Mouse (Mus musculus) embryonic facial prominence, embryonic 13.5 days (tissue): ENCODE measurements at regions not wholly inside any gene's neighbourhood (a gene's known extent, or its start where the extent isn't known, plus 50 kb on each side); places are given as distances from the start of the nearest gene placed in this dataset.

Experiments used
- ATAC-seq: fragments of 200-750 bp; cut with Nextera tagmentation; 2 replicates; pipeline ENCODE4 v1.8.0; 2017; ENCODE audit warnings: low read depth; ENCODE audit not compliant: insufficient number of reproducible peaks, insufficient read depth, low FRiP score, low TSS enrichment
- H3K27ac ChIP-seq: fragments of 300-500 bp; sonication (generic); 2 replicates; pipeline ENCODE4 v1.5.1; 2015; ENCODE audit warnings: moderate library complexity, mild to moderate bottlenecking, inconsistent platforms
- H3K27me3 ChIP-seq: fragments of 300-500 bp; sonication (generic); 2 replicates; pipeline ENCODE4 v1.6.1; 2015; ENCODE audit warnings: mild to moderate bottlenecking, inconsistent platforms
- H3K36me3 ChIP-seq: fragments of 300-500 bp; sonication (generic); 2 replicates; pipeline ENCODE4 v1.6.1; 2015; ENCODE audit warnings: mild to moderate bottlenecking, inconsistent platforms
- H3K4me1 ChIP-seq: fragments of 300-500 bp; sonication (generic); 2 replicates; pipeline ENCODE4 v1.6.1; 2015; ENCODE audit warnings: inconsistent platforms
- H3K4me2 ChIP-seq: fragments of 300-500 bp; sonication (generic); 2 replicates; pipeline ENCODE4 v1.6.1; 2015; ENCODE audit warnings: moderate library complexity, mild to moderate bottlenecking, inconsistent platforms
- H3K4me3 ChIP-seq: fragments of 300-500 bp; sonication (generic); 2 replicates; pipeline ENCODE4 v1.5.1; 2015; ENCODE audit warnings: mild to moderate bottlenecking, inconsistent platforms
- H3K9ac ChIP-seq: fragments of 300-500 bp; sonication (generic); 2 replicates; pipeline ENCODE4 v1.6.1; 2015; ENCODE audit warnings: mild to moderate bottlenecking, inconsistent platforms
- H3K9me3 ChIP-seq: fragments of 300-500 bp; sonication (generic); 2 replicates; pipeline ENCODE4 v1.6.1; 2016; ENCODE audit warnings: inconsistent platforms
- WGBS: fragments of 180-500 bp; shearing (Covaris S2); methylation state at CpG from one replicate; pipeline ENCODE4 v1.1.7; 2015; ENCODE audit warnings: mixed read lengths; 5-methylcytosine and 5-hydroxymethylcytosine counted together

- Histone ChIP-seq H3K4me1 (peaks cover 8% of the 10 kb centered on the region), H3K9me3 (no peaks in the 10 kb centered on the region), H3K9ac (no peak overlapping the region), H3K27ac (no peak overlapping the region), H3K4me3 (no peak overlapping the region), H3K4me2 (no peak overlapping the region), H3K36me3 (no peaks in the 10 kb centered on the region), H3K27me3 (no peaks in the 10 kb centered on the region)
- 58% methylated on average over 10 of the region's 10 CpGs for WGBS
- ATAC-seq, result no peak
These were observed 138.8 kb downstream of the Dhx15 start for GRCm38 (mm10) chr5:52051383-52052071.

- H3K9me3 ChIP-seq, result no peaks in the 10 kb centered on the region
- no peak overlapping the region for H3K4me3 ChIP-seq
- H3K36me3 ChIP-seq, result no peaks in the 10 kb centered on the region
- H3K4me1 ChIP-seq, result peaks cover 8% of the 10 kb centered on the region
- no peak overlapping the region for H3K9ac ChIP-seq
- H3K27ac ChIP-seq, result no peak overlapping the region
- H3K4me2 ChIP-seq, result no peak overlapping the region
- 91% methylated on average over 1 of the region's 1 CpGs for WGBS
- no peaks in the 10 kb centered on the region for H3K27me3 ChIP-seq
- ATAC-seq, result no peak
These were observed 141.5 kb downstream of the Dhx15 start for GRCm38 (mm10) chr5:52048790-52049189.

- ATAC-seq, result no peak
- H3K4me2 ChIP-seq, result no peak overlapping the region
- H3K4me3 ChIP-seq, result no peak overlapping the region
- H3K27ac ChIP-seq, result no peak overlapping the region
- H3K4me1 ChIP-seq, result peaks cover 4% of the 10 kb centered on the region
- H3K27me3 ChIP-seq, result no peaks in the 10 kb centered on the region
- 60% methylated on average over 3 of the region's 3 CpGs for WGBS
- H3K9me3 ChIP-seq, result no peaks in the 10 kb centered on the region
- H3K36me3 ChIP-seq, result no peaks in the 10 kb centered on the region
- H3K9ac ChIP-seq, result no peak overlapping the region
These were observed 143.6 kb downstream of the Dhx15 start for GRCm38 (mm10) chr5:52046704-52047103.

GRCm38 (mm10) chr5:52044101-52044500, 146.2 kb downstream of the Dhx15 start:
- no peak overlapping the region for H3K9ac ChIP-seq
- no peaks in the 10 kb centered on the region for H3K9me3 ChIP-seq
- no peak overlapping the region for H3K27ac ChIP-seq
- no peak overlapping the region for H3K4me2 ChIP-seq
- WGBS, result 88% methylated on average over 3 of the region's 3 CpGs
- H3K27me3 ChIP-seq, result no peaks in the 10 kb centered on the region
- H3K4me1 ChIP-seq, result no peaks in the 10 kb centered on the region
- H3K36me3 ChIP-seq, result no peaks in the 10 kb centered on the region
- no peak for ATAC-seq
- no peak overlapping the region for H3K4me3 ChIP-seq

GRCm38 (mm10) chr5:52041447-52041846, 148.9 kb downstream of the Dhx15 start:
- H3K4me3 ChIP-seq, result no peak overlapping the region
- H3K9me3 ChIP-seq, result no peaks in the 10 kb centered on the region
- H3K4me2 ChIP-seq, result no peak overlapping the region
- H3K9ac ChIP-seq, result no peak overlapping the region
- H3K4me1 ChIP-seq, result no peaks in the 10 kb centered on the region
- no peak overlapping the region for H3K27ac ChIP-seq
- H3K27me3 ChIP-seq, result no peaks in the 10 kb centered on the region
- WGBS, result 88% methylated on average over 3 of the region's 3 CpGs
- no peaks in the 10 kb centered on the region for H3K36me3 ChIP-seq
- no peak for ATAC-seq

GRCm38 (mm10) chr5:52040427-52041312, 149.6 kb downstream of the Dhx15 start:
- WGBS, result 80% methylated on average over 24 of the region's 24 CpGs
- Histone ChIP-seq H3K27me3 (no peaks in the 10 kb centered on the region), H3K4me1 (no peaks in the 10 kb centered on the region), H3K4me2 (no peak overlapping the region), H3K9me3 (no peaks in the 10 kb centered on the region), H3K36me3 (no peaks in the 10 kb centered on the region), H3K4me3 (no peak overlapping the region), H3K9ac (no peak overlapping the region), H3K27ac (no peak overlapping the region)
- no peak for ATAC-seq

GRCm38 (mm10) chr5:52035339-52035738, 155.0 kb downstream of the Dhx15 start:
- Histone ChIP-seq H3K4me2 (no peak overlapping the region), H3K9me3 (no peaks in the 10 kb centered on the region), H3K4me1 (no peaks in the 10 kb centered on the region), H3K27ac (no peak overlapping the region), H3K27me3 (no peaks in the 10 kb centered on the region), H3K9ac (no peak overlapping the region), H3K4me3 (no peak overlapping the region), H3K36me3 (no peaks in the 10 kb centered on the region)
- ATAC-seq, result no peak
- 87% methylated on average over 6 of the region's 6 CpGs for WGBS

GRCm38 (mm10) chr5:52027478-52027877, 162.8 kb downstream of the Dhx15 start:
- WGBS, result 81% methylated on average over 4 of the region's 4 CpGs
- H3K36me3 ChIP-seq, result no peaks in the 10 kb centered on the region
- H3K27ac ChIP-seq, result no peak overlapping the region
- no peaks in the 10 kb centered on the region for H3K4me1 ChIP-seq
- no peak overlapping the region for H3K4me3 ChIP-seq
- no peak for ATAC-seq
- H3K9me3 ChIP-seq, result no peaks in the 10 kb centered on the region
- H3K27me3 ChIP-seq, result no peaks in the 10 kb centered on the region
- no peak overlapping the region for H3K4me2 ChIP-seq
- H3K9ac ChIP-seq, result no peak overlapping the region

- H3K4me2 ChIP-seq, result no peak overlapping the region
- H3K27ac ChIP-seq, result no peak overlapping the region
- no peak for ATAC-seq
- WGBS, result 65% methylated on average over 3 of the region's 3 CpGs
- no peaks in the 10 kb centered on the region for H3K4me1 ChIP-seq
- H3K36me3 ChIP-seq, result no peaks in the 10 kb centered on the region
- H3K9me3 ChIP-seq, result no peaks in the 10 kb centered on the region
- H3K27me3 ChIP-seq, result no peaks in the 10 kb centered on the region
- H3K9ac ChIP-seq, result no peak overlapping the region
- H3K4me3 ChIP-seq, result no peak overlapping the region
These were observed 164.2 kb downstream of the Dhx15 start for GRCm38 (mm10) chr5:52026148-52026547.

GRCm38 (mm10) chr5:52023212-52023611, 167.1 kb downstream of the Dhx15 start:
- Histone ChIP-seq H3K4me2 (no peak overlapping the region), H3K27ac (no peak overlapping the region), H3K9ac (no peak overlapping the region), H3K9me3 (no peaks in the 10 kb centered on the region), H3K27me3 (no peaks in the 10 kb centered on the region), H3K4me1 (no peaks in the 10 kb centered on the region), H3K36me3 (no peaks in the 10 kb centered on the region), H3K4me3 (no peak overlapping the region)
- WGBS, result 89% methylated on average over 9 of the region's 9 CpGs
- ATAC-seq, result no peak

GRCm38 (mm10) chr5:52016992-52017391, 173.3 kb downstream of the Dhx15 start:
- Histone ChIP-seq H3K27ac (no peak overlapping the region), H3K4me3 (no peak overlapping the region), H3K9me3 (no peaks in the 10 kb centered on the region), H3K9ac (no peak overlapping the region), H3K4me2 (no peak overlapping the region), H3K4me1 (no peaks in the 10 kb centered on the region), H3K36me3 (no peaks in the 10 kb centered on the region), H3K27me3 (no peaks in the 10 kb centered on the region)
- no peak for ATAC-seq
- 77% methylated on average over 3 of the region's 3 CpGs for WGBS

GRCm38 (mm10) chr5:52015786-52016185, 174.5 kb downstream of the Dhx15 start:
- Histone ChIP-seq H3K4me2 (no peak overlapping the region), H3K4me3 (no peak overlapping the region), H3K9ac (no peak overlapping the region), H3K9me3 (no peaks in the 10 kb centered on the region), H3K4me1 (no peaks in the 10 kb centered on the region), H3K27me3 (no peaks in the 10 kb centered on the region), H3K27ac (no peak overlapping the region), H3K36me3 (no peaks in the 10 kb centered on the region)
- ATAC-seq, result no peak
- 41% methylated on average over 6 of the region's 6 CpGs for WGBS
